Mouse (Mus musculus): ENCODE measurements around the gene Dlat. TPM values are rescaled to one million over a fixed set of nuclear protein-coding genes. Genes with fewer than 3 reads are reported as not detected.

Dlat gene
- polyA plus RNA-seq, 1 experiment from 2014 or later: 65.1 TPM

GRCm38 (mm10) chr9:50603189-50603997 lies 56.2 kb downstream of the Dlat start, which contains the start of the genes Sdhd and Timm8b:
Sdhd (minus strand) TSS chr9:50603812.
Timm8b (plus strand) TSS chr9:50603910.
- H3K4me3 ChIP-seq (ENCODE audit: low read depth, low read length): peak within 1 kb of the TSS; percentile 86
- H3K9ac ChIP-seq (replicated peaks; ENCODE audit: low read depth, low read length): peak within 1 kb of the TSS; percentile 64
- H3K9me3 ChIP-seq (ENCODE audit: control insufficient read depth, low read length): no peaks in the 10 kb centered on the region
- peak within 1 kb of the TSS; percentile 75 for H3K27ac ChIP-seq (ENCODE audit: low read depth, low read length)
- no peaks in the 10 kb centered on the region for H3K27me3 ChIP-seq (ENCODE audit: control insufficient read depth, insufficient read depth, low read length)
- peak within 1 kb of the TSS; percentile 93 for H3K4me2 ChIP-seq (ENCODE audit: low read depth, low read length)
- H3K36me3 ChIP-seq (ENCODE audit: control insufficient read depth, insufficient read depth, low read length): peaks cover 30% of the 10 kb centered on the region
- under 1% methylated on average over 48 of the region's 48 CpGs for WGBS
- peaks cover 18% of the 10 kb centered on the region for H3K4me1 ChIP-seq (ENCODE audit: control insufficient read depth, insufficient read depth, low read length)
- peak; percentile 98 for ATAC-seq (ENCODE audit: low read depth)

- H3K4me3 ChIP-seq (ENCODE audit: low read depth, low read length): peak overlapping the region; percentile 86; the same call in 1 of the 2 replicates
- no peaks in the 10 kb centered on the region for H3K27me3 ChIP-seq (ENCODE audit: control insufficient read depth, insufficient read depth, low read length)
- no peaks in the 10 kb centered on the region for H3K9me3 ChIP-seq (ENCODE audit: control insufficient read depth, low read length)
- peaks cover 39% of the 10 kb centered on the region for H3K36me3 ChIP-seq (ENCODE audit: control insufficient read depth, insufficient read depth, low read length)
- peak overlapping the region; percentile 93 for H3K4me2 ChIP-seq (ENCODE audit: low read depth, low read length)
- 89% methylated on average over 7 of the region's 7 CpGs for WGBS
- no peak for ATAC-seq (ENCODE audit: low read depth)
- H3K9ac ChIP-seq (replicated peaks; ENCODE audit: low read depth, low read length): no peak overlapping the region; the same call in 1 of the 2 replicates
- H3K4me1 ChIP-seq (ENCODE audit: control insufficient read depth, insufficient read depth, low read length): peaks cover 18% of the 10 kb centered on the region
- H3K27ac ChIP-seq (ENCODE audit: low read depth, low read length): no peak overlapping the region
These were observed 57.3 kb downstream of the Dlat start for GRCm38 (mm10) chr9:50602055-50602845.

- 76% methylated on average over 6 of the region's 6 CpGs for WGBS
- no peak overlapping the region for H3K9ac ChIP-seq (replicated peaks; ENCODE audit: low read depth, low read length)
- no peak overlapping the region for H3K27ac ChIP-seq (ENCODE audit: low read depth, low read length)
- H3K9me3 ChIP-seq (ENCODE audit: control insufficient read depth, low read length): no peaks in the 10 kb centered on the region
- ATAC-seq (ENCODE audit: low read depth): no peak
- peaks cover 44% of the 10 kb centered on the region for H3K36me3 ChIP-seq (ENCODE audit: control insufficient read depth, insufficient read depth, low read length)
- peaks cover 18% of the 10 kb centered on the region for H3K4me1 ChIP-seq (ENCODE audit: control insufficient read depth, insufficient read depth, low read length)
- H3K4me2 ChIP-seq (ENCODE audit: low read depth, low read length): no peak overlapping the region
- no peak overlapping the region for H3K4me3 ChIP-seq (ENCODE audit: low read depth, low read length)
- no peaks in the 10 kb centered on the region for H3K27me3 ChIP-seq (ENCODE audit: control insufficient read depth, insufficient read depth, low read length)
These were observed 58.0 kb downstream of the Dlat start for GRCm38 (mm10) chr9:50601536-50601935.

- no peaks in the 10 kb centered on the region for H3K9me3 ChIP-seq (ENCODE audit: control insufficient read depth, low read length)
- H3K4me3 ChIP-seq (ENCODE audit: low read depth, low read length): no peak overlapping the region
- 98% methylated on average over 8 of the region's 8 CpGs for WGBS
- no peak overlapping the region for H3K9ac ChIP-seq (replicated peaks; ENCODE audit: low read depth, low read length)
- H3K27me3 ChIP-seq (ENCODE audit: control insufficient read depth, insufficient read depth, low read length): no peaks in the 10 kb centered on the region
- H3K4me2 ChIP-seq (ENCODE audit: low read depth, low read length): no peak overlapping the region
- H3K27ac ChIP-seq (ENCODE audit: low read depth, low read length): no peak overlapping the region
- ATAC-seq (ENCODE audit: low read depth): no peak
- H3K4me1 ChIP-seq (ENCODE audit: control insufficient read depth, insufficient read depth, low read length): peaks cover under 1% of the 10 kb centered on the region
- peaks cover 55% of the 10 kb centered on the region for H3K36me3 ChIP-seq (ENCODE audit: control insufficient read depth, insufficient read depth, low read length)
These were observed 62.6 kb downstream of the Dlat start for GRCm38 (mm10) chr9:50596973-50597372.

GRCm38 (mm10) chr9:50594794-50595417 lies 64.7 kb downstream of the Dlat start:
- Histone ChIP-seq H3K4me1 (ENCODE audit: control insufficient read depth, insufficient read depth, low read length) (no peaks in the 10 kb centered on the region), H3K4me2 (ENCODE audit: low read depth, low read length) (no peak overlapping the region), H3K9ac (replicated peaks; ENCODE audit: low read depth, low read length) (no peak overlapping the region), H3K9me3 (ENCODE audit: control insufficient read depth, low read length) (no peaks in the 10 kb centered on the region), H3K27me3 (ENCODE audit: control insufficient read depth, insufficient read depth, low read length) (no peaks in the 10 kb centered on the region), H3K4me3 (ENCODE audit: low read depth, low read length) (no peak overlapping the region), H3K36me3 (ENCODE audit: control insufficient read depth, insufficient read depth, low read length) (peaks cover 49% of the 10 kb centered on the region), H3K27ac (ENCODE audit: low read depth, low read length) (no peak overlapping the region)
- ATAC-seq (ENCODE audit: low read depth): no peak
- WGBS: 80% methylated on average over 12 of the region's 12 CpGs

- Histone ChIP-seq H3K27me3 (ENCODE audit: control insufficient read depth, insufficient read depth, low read length) (no peaks in the 10 kb centered on the region), H3K9ac (replicated peaks; ENCODE audit: low read depth, low read length) (no peak overlapping the region), H3K4me3 (ENCODE audit: low read depth, low read length) (no peak overlapping the region), H3K27ac (ENCODE audit: low read depth, low read length) (no peak overlapping the region), H3K4me1 (ENCODE audit: control insufficient read depth, insufficient read depth, low read length) (no peaks in the 10 kb centered on the region), H3K9me3 (ENCODE audit: control insufficient read depth, low read length) (no peaks in the 10 kb centered on the region), H3K36me3 (ENCODE audit: control insufficient read depth, insufficient read depth, low read length) (peaks cover 36% of the 10 kb centered on the region), H3K4me2 (ENCODE audit: low read depth, low read length) (no peak overlapping the region)
- ATAC-seq (ENCODE audit: low read depth): no peak
- WGBS: 77% methylated on average over 3 of the region's 3 CpGs
These were observed 66.0 kb downstream of the Dlat start for GRCm38 (mm10) chr9:50593544-50593943.

- no peaks in the 10 kb centered on the region for H3K27me3 ChIP-seq (ENCODE audit: control insufficient read depth, insufficient read depth, low read length)
- H3K9ac ChIP-seq (replicated peaks; ENCODE audit: low read depth, low read length): no peak overlapping the region
- no peaks in the 10 kb centered on the region for H3K9me3 ChIP-seq (ENCODE audit: control insufficient read depth, low read length)
- H3K4me3 ChIP-seq (ENCODE audit: low read depth, low read length): no peak overlapping the region
- H3K27ac ChIP-seq (ENCODE audit: low read depth, low read length): no peak overlapping the region
- WGBS: 92% methylated on average over 9 of the region's 9 CpGs
- no peak for ATAC-seq (ENCODE audit: low read depth)
- no peaks in the 10 kb centered on the region for H3K4me1 ChIP-seq (ENCODE audit: control insufficient read depth, insufficient read depth, low read length)
- peaks cover 30% of the 10 kb centered on the region for H3K36me3 ChIP-seq (ENCODE audit: control insufficient read depth, insufficient read depth, low read length)
- no peak overlapping the region for H3K4me2 ChIP-seq (ENCODE audit: low read depth, low read length)
These were observed 66.6 kb downstream of the Dlat start for GRCm38 (mm10) chr9:50592955-50593354.

- no peak for ATAC-seq (ENCODE audit: low read depth)
- Histone ChIP-seq H3K27me3 (ENCODE audit: control insufficient read depth, insufficient read depth, low read length) (no peaks in the 10 kb centered on the region), H3K4me1 (ENCODE audit: control insufficient read depth, insufficient read depth, low read length) (no peaks in the 10 kb centered on the region), H3K9me3 (ENCODE audit: control insufficient read depth, low read length) (no peaks in the 10 kb centered on the region), H3K36me3 (ENCODE audit: control insufficient read depth, insufficient read depth, low read length) (peaks cover 11% of the 10 kb centered on the region), H3K4me2 (ENCODE audit: low read depth, low read length) (no peak overlapping the region), H3K4me3 (ENCODE audit: low read depth, low read length) (no peak overlapping the region), H3K27ac (ENCODE audit: low read depth, low read length) (no peak overlapping the region), H3K9ac (replicated peaks; ENCODE audit: low read depth, low read length) (no peak overlapping the region)
- WGBS: 76% methylated on average over 10 of the region's 10 CpGs
These were observed 68.6 kb downstream of the Dlat start for GRCm38 (mm10) chr9:50590856-50591518.
